Mouse (Mus musculus) left cerebral cortex, postnatal 14 days (tissue): ENCODE results near the gene Trpc7. TPM values are rescaled to one million over a fixed set of nuclear protein-coding genes. Genes with fewer than 3 reads are reported as not detected.

Experiments used
- total RNA-seq, 2 experiments: library from RNA; stranded (reverse); gene quantifications; 2 replicates each; pipeline ENCODE4 v1.2.3; 2021

The Trpc7 gene
- total RNA-seq, 2 experiments from 2014 or later: 2.1 to 2.8 TPM

Other genes with a start within 250 kb of the Trpc7 start
- 10 to 100 TPM; 21.3 to 21.5 TPM for gene Smad5, start 193.0 kb downstream of the Trpc7 start, total RNA-seq
- 10 to 100 TPM; 13.7 to 16.2 TPM for gene Gm45623, start 142.2 kb downstream of the Trpc7 start, total RNA-seq